Mouse (Mus musculus): Measurements from ENCODE around the gene Kdr.
"Not testable (repeated sequence)": the region's sequence is repeated elsewhere in the genome, so short reads cannot be mapped to it uniquely, and the experiment has no call there.

Gene Kdr

GRCm38 (mm10) chr5:75961741-75962469 is 16.4 kb downstream of the Kdr start:
- DNase-seq (ENCODE audit: extremely low read depth, low read depth, low spot score): no peak

GRCm38 (mm10) chr5:75959809-75960208 is 18.4 kb downstream of the Kdr start:
- no peak for DNase-seq (ENCODE audit: extremely low read depth, low read depth, low spot score)

- DNase-seq (ENCODE audit: extremely low read depth, low read depth, low spot score): no peak
Measured at GRCm38 (mm10) chr5:75956526-75956925, 21.7 kb downstream of the Kdr start.

- DNase-seq (ENCODE audit: extremely low read depth, low read depth, low spot score): no peak
Measured at GRCm38 (mm10) chr5:75955876-75956275, 22.4 kb downstream of the Kdr start.

- DNase-seq (ENCODE audit: extremely low read depth, low read depth, low spot score): no peak
Measured at GRCm38 (mm10) chr5:75954778-75955330, 23.4 kb downstream of the Kdr start.

- DNase-seq (ENCODE audit: extremely low read depth, low read depth, low spot score): no peak
Measured at GRCm38 (mm10) chr5:75954218-75954617, 24.0 kb downstream of the Kdr start.

- no peak for DNase-seq (ENCODE audit: extremely low read depth, low read depth, low spot score)
Measured at GRCm38 (mm10) chr5:75952131-75952795, 26.0 kb downstream of the Kdr start.

GRCm38 (mm10) chr5:75950866-75951265 is 27.4 kb downstream of the Kdr start:
- DNase-seq (ENCODE audit: extremely low read depth, low read depth, low spot score): no peak

GRCm38 (mm10) chr5:75945394-75945793 is 32.9 kb downstream of the Kdr start:
- DNase-seq (ENCODE audit: extremely low read depth, low read depth, low spot score): no peak

- DNase-seq (ENCODE audit: extremely low read depth, low read depth, low spot score): no peak
Measured at GRCm38 (mm10) chr5:75943301-75943700, 35.0 kb downstream of the Kdr start.

- DNase-seq (ENCODE audit: extremely low read depth, low read depth, low spot score): no peak
Measured at GRCm38 (mm10) chr5:75941775-75942580, 36.3 kb downstream of the Kdr start.

GRCm38 (mm10) chr5:75939144-75939732 is 39.0 kb downstream of the Kdr start:
- no peak for DNase-seq (ENCODE audit: extremely low read depth, low read depth, low spot score)

GRCm38 (mm10) chr5:75938012-75938411 is 40.2 kb downstream of the Kdr start:
- DNase-seq (ENCODE audit: extremely low read depth, low read depth, low spot score): no peak

- DNase-seq (ENCODE audit: extremely low read depth, low read depth, low spot score): no peak
Measured at GRCm38 (mm10) chr5:75936223-75936622, 42.0 kb downstream of the Kdr start.

GRCm38 (mm10) chr5:75935225-75935624 is 43.0 kb downstream of the Kdr start:
- DNase-seq (ENCODE audit: extremely low read depth, low read depth, low spot score): no peak

- DNase-seq (ENCODE audit: extremely low read depth, low read depth, low spot score): no peak
Measured at GRCm38 (mm10) chr5:75934201-75934600, 44.1 kb downstream of the Kdr start.

- DNase-seq (ENCODE audit: extremely low read depth, low read depth, low spot score): no peak
Measured at GRCm38 (mm10) chr5:75933521-75934044, 44.7 kb downstream of the Kdr start.

GRCm38 (mm10) chr5:75931458-75931857 is 46.8 kb downstream of the Kdr start:
- DNase-seq (ENCODE audit: extremely low read depth, low read depth, low spot score): not testable (repeated sequence)

GRCm38 (mm10) chr5:75929960-75930359 is 48.3 kb downstream of the Kdr start:
- DNase-seq (ENCODE audit: extremely low read depth, low read depth, low spot score): no peak

GRCm38 (mm10) chr5:75922677-75923076 is 55.6 kb downstream of the Kdr start:
- DNase-seq (ENCODE audit: extremely low read depth, low read depth, low spot score): no peak
